11 mouse cellular contexts compared by ENCODE assay signal in the genomic region with DNA sequence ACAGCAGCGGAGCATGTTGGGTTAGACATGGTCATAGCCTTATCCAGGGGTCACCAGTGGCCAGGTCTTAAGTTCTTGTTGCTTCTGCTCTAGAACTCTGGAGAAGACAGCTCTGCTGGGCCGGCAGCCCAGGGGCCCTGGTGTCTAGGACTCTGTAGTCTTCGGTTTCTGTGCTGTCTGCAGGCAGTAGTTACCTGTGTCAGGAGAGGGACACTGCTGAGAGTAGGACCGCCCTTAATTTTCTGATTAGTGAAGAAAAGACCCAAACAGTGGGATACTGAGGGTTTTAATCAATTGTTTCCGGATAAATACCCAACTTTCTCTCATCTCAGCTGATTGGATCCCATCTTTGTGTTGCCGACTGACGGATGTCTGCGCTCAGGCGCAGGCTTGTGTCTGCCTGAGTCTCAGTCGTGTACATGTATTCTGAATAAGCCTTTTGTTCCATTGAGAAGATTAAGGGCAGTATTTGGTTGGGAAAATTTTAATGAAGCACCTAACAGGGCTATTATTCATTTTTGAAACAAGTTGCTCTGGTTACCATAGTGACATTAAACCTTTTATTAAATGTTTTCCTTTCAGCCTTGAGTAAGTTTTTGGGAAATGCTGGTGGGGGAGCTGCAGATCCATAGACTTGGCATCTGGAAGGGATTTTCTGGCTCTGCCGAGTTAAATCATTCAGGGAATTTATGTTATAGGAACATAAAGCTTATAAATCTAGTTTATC.
DNase-seq lines count a peak whose midpoint lies in the region; ATAC-seq and TF ChIP-seq lines count a peak whose summit lies in the region.
"Had no signal": no experiment of that assay in that cellular context is flagged by ENCODE, and none has a peak within 500 bp of the region (broad histone marks: within the 10 kb centered on the region; RNA-seq: fewer than 3 reads in every experiment).

No protein-coding gene starts in this region.

- WGBS in liver, embryonic 13.5 days (ENCODE audit: insufficient replicate concordance), result 74% methylated on average over 11 of the region's 11 CpGs
- 84% methylated on average over 11 of the region's 11 CpGs for WGBS in liver, postnatal 0 days (ENCODE audit: insufficient replicate concordance)
- 9% methylated on average over 11 of the region's 11 CpGs for WGBS in forebrain, embryonic 13.5 days
- WGBS in hindbrain, postnatal 0 days, result 34% methylated on average over 11 of the region's 11 CpGs
- 25% methylated on average over 11 of the region's 11 CpGs for WGBS in midbrain, postnatal 0 days

- H3K4me1 ChIP-seq in liver, embryonic 13.5 days (replicated peaks), result peaks cover 17% of the 10 kb centered on the region
- peaks cover 10% of the 10 kb centered on the region for H3K4me1 ChIP-seq in liver, postnatal 0 days (ENCODE audit: insufficient read depth)
- H3K4me1 ChIP-seq in forebrain, embryonic 13.5 days, result peaks cover 65% of the 10 kb centered on the region
- H3K4me1 ChIP-seq in hindbrain, postnatal 0 days (ENCODE audit: insufficient read depth, low read length), result peaks cover 25% of the 10 kb centered on the region
- H3K4me1 ChIP-seq in midbrain, postnatal 0 days (ENCODE audit: insufficient read depth, low read length), result peaks cover 18% of the 10 kb centered on the region; the same call in 1 of the 2 replicates

- H3K9me3 ChIP-seq in liver, embryonic 13.5 days (replicated peaks), result no peaks in the 10 kb centered on the region
- no peaks in the 10 kb centered on the region for H3K9me3 ChIP-seq in liver, postnatal 0 days (ENCODE audit: low read length)
- no peaks in the 10 kb centered on the region for H3K9me3 ChIP-seq in forebrain, embryonic 13.5 days (replicated peaks)
- no peaks in the 10 kb centered on the region for H3K9me3 ChIP-seq in hindbrain, postnatal 0 days (ENCODE audit: low read length)
- no peaks in the 10 kb centered on the region for H3K9me3 ChIP-seq in midbrain, postnatal 0 days (ENCODE audit: low read length)
- H3K9me3 ChIP-seq: neural tube, embryonic 12.5 days had no signal

- no peak for DNase-seq in liver, embryonic 13.5 days
- DNase-seq in liver, postnatal 0 days, result no peak
- DNase-seq in hindbrain, postnatal 0 days (ENCODE audit: low spot score), result peak; percentile 73
- DNase-seq in midbrain, postnatal 0 days (ENCODE audit: low spot score), result peak; percentile 82
- no peak for DNase-seq in adrenal gland, postnatal 10 days
- DNase-seq in adrenal gland, adult (ENCODE audit: inconsistent age in 2 of 2, low spot score in 1 of 2), result no peak
- DNase-seq in frontal cortex, postnatal 25 days (ENCODE audit: low spot score in 2 of 2), result no peak
- DNase-seq: adrenal gland, postnatal 25 days; cerebellum, adult 18-20 months had no signal

- H3K27ac ChIP-seq in liver, embryonic 13.5 days, result no peak overlapping the region
- H3K27ac ChIP-seq in liver, postnatal 0 days (ENCODE audit: low read depth), result no peak overlapping the region
- peak overlapping the region; percentile 36; the same call in 1 of the 2 replicates for H3K27ac ChIP-seq in forebrain, embryonic 13.5 days
- H3K27ac ChIP-seq in hindbrain, postnatal 0 days, result 0 out of 2 replicates have a peak overlapping the region, but pooled peaks have one; percentile 49
- no peak overlapping the region for H3K27ac ChIP-seq in midbrain, postnatal 0 days (ENCODE audit: low read depth, low read length)

- no peak for TF ChIP-seq CTCF in liver, postnatal 0 days (IDR thresholded peaks at IDR 0.05; ENCODE audit: low read depth)
- peak; percentile 61 for TF ChIP-seq CTCF in hindbrain, postnatal 0 days (IDR thresholded peaks at IDR 0.05; ENCODE audit: low read depth)
- TF ChIP-seq CTCF in midbrain, postnatal 0 days (IDR thresholded peaks at IDR 0.05), result peak; percentile 81

- H3K36me3 ChIP-seq in liver, embryonic 13.5 days, result no peaks in the 10 kb centered on the region
- H3K36me3 ChIP-seq in liver, postnatal 0 days (replicated peaks; ENCODE audit: insufficient read depth, low read length), result no peaks in the 10 kb centered on the region
- no peaks in the 10 kb centered on the region for H3K36me3 ChIP-seq in forebrain, embryonic 13.5 days (ENCODE audit: poor library complexity, severe bottlenecking)
- H3K36me3 ChIP-seq in hindbrain, postnatal 0 days (ENCODE audit: insufficient read depth, low read length), result no peaks in the 10 kb centered on the region
- no peaks in the 10 kb centered on the region for H3K36me3 ChIP-seq in midbrain, postnatal 0 days (ENCODE audit: insufficient read depth, low read length)
- H3K36me3 ChIP-seq: neural tube, embryonic 12.5 days had no signal

- H3K4me2 ChIP-seq in liver, embryonic 13.5 days, result no peak overlapping the region
- H3K4me2 ChIP-seq in liver, postnatal 0 days (ENCODE audit: low read depth, low read length), result no peak overlapping the region
- peak overlapping the region; percentile 21; the same call in 1 of the 2 replicates for H3K4me2 ChIP-seq in forebrain, embryonic 13.5 days
- peak overlapping the region; percentile 41; the same call in 1 of the 2 replicates for H3K4me2 ChIP-seq in hindbrain, postnatal 0 days (ENCODE audit: low read depth, low read length)
- peak overlapping the region; percentile 45; the same call in 1 of the 2 replicates for H3K4me2 ChIP-seq in midbrain, postnatal 0 days (ENCODE audit: low read depth, low read length, poor library complexity, severe bottlenecking)

- H3K4me3 ChIP-seq in liver, embryonic 13.5 days (replicated peaks), result no peak overlapping the region
- no peak overlapping the region for H3K4me3 ChIP-seq in liver, postnatal 0 days (ENCODE audit: low read depth, low read length)
- no peak overlapping the region for H3K4me3 ChIP-seq in forebrain, embryonic 13.5 days
- H3K4me3 ChIP-seq in hindbrain, postnatal 0 days (ENCODE audit: low read length), result no peak overlapping the region
- H3K4me3 ChIP-seq in midbrain, postnatal 0 days (ENCODE audit: low read depth, low read length), result no peak overlapping the region
- H3K4me3 ChIP-seq: neural tube, embryonic 12.5 days had no signal

- no peaks in the 10 kb centered on the region for H3K27me3 ChIP-seq in liver, embryonic 13.5 days
- no peaks in the 10 kb centered on the region for H3K27me3 ChIP-seq in liver, postnatal 0 days (ENCODE audit: insufficient read depth, low read length)
- H3K27me3 ChIP-seq in forebrain, embryonic 13.5 days, result peaks cover 53% of the 10 kb centered on the region
- no peaks in the 10 kb centered on the region for H3K27me3 ChIP-seq in hindbrain, postnatal 0 days (ENCODE audit: insufficient read depth, low read length)
- no peaks in the 10 kb centered on the region for H3K27me3 ChIP-seq in midbrain, postnatal 0 days (ENCODE audit: insufficient read depth, low read length)
- H3K27me3 ChIP-seq: neural tube, embryonic 12.5 days had no signal

- no peak overlapping the region for H3K9ac ChIP-seq in liver, embryonic 13.5 days
- H3K9ac ChIP-seq in liver, postnatal 0 days (replicated peaks), result no peak overlapping the region
- no peak overlapping the region for H3K9ac ChIP-seq in forebrain, embryonic 13.5 days
- H3K9ac ChIP-seq in hindbrain, postnatal 0 days (replicated peaks; ENCODE audit: low read length), result no peak overlapping the region
- no peak overlapping the region for H3K9ac ChIP-seq in midbrain, postnatal 0 days (replicated peaks; ENCODE audit: low read length, poor library complexity, severe bottlenecking)

- 0 out of 2 replicates have a peak, but pooled peaks have one; percentile 6 for ATAC-seq in liver, embryonic 13.5 days (ENCODE audit: low read depth)
- no peak for ATAC-seq in liver, postnatal 0 days
- ATAC-seq in forebrain, embryonic 13.5 days, result peak; percentile 63
- no peak for ATAC-seq in hindbrain, postnatal 0 days
- ATAC-seq in midbrain, postnatal 0 days (ENCODE audit: low FRiP score), result 0 out of 2 replicates have a peak, but pooled peaks have one; percentile 35

- TF ChIP-seq EP300 in liver, postnatal 0 days (IDR thresholded peaks at IDR 0.05; ENCODE audit: low read depth), result no peak

Comparison
In these comparisons a context has a peak if more than half of its experiments do, and no peak if none do; other contexts are left out.
1. ATAC-seq: peak in liver, embryonic 13.5 days (single experiment), forebrain, embryonic 13.5 days (single experiment) and midbrain, postnatal 0 days (single experiment); none in liver, postnatal 0 days (single experiment) and hindbrain, postnatal 0 days (single experiment).
2. DNase-seq: peak in hindbrain, postnatal 0 days (single experiment) and midbrain, postnatal 0 days (single experiment); none in liver, embryonic 13.5 days (single experiment), liver, postnatal 0 days (single experiment), adrenal gland, postnatal 10 days (single experiment), adrenal gland, adult (0 of 2) and frontal cortex, postnatal 25 days (0 of 2).
3. H3K27ac ChIP-seq: peak in forebrain, embryonic 13.5 days (single experiment) and hindbrain, postnatal 0 days (single experiment); none in liver, embryonic 13.5 days (single experiment), liver, postnatal 0 days (single experiment) and midbrain, postnatal 0 days (single experiment).
4. H3K4me2 ChIP-seq: peak in forebrain, embryonic 13.5 days (single experiment), hindbrain, postnatal 0 days (single experiment) and midbrain, postnatal 0 days (single experiment); none in liver, embryonic 13.5 days (single experiment) and liver, postnatal 0 days (single experiment).